Mouse (Mus musculus) G1E (cell line): ENCODE results near the gene Actr2.

Source experiments
- CTCF ChIP-seq: IDR thresholded peaks from 2 replicates; pipeline ENCODE4 v1.5.1; 2012; ENCODE audit warnings: low read depth, low read length, inconsistent platforms, mixed read lengths
- GATA1 ChIP-seq: IDR thresholded peaks from 2 replicates; pipeline ENCODE4 v1.6.1; 2012; ENCODE audit warnings: borderline replicate concordance, low read length, inconsistent platforms, mixed read lengths
- POLR2AphosphoS5 ChIP-seq: IDR thresholded peaks from 2 replicates; pipeline ENCODE4 v1.6.1; 2012; ENCODE audit warnings: low read depth, low read length, inconsistent platforms; ENCODE audit not compliant: insufficient replicate concordance
- TAL1 ChIP-seq: conservative IDR thresholded peaks from 2 replicates; pipeline ENCODE4 v1.6.1; 2012; ENCODE audit warnings: low read depth, low read length, inconsistent platforms, mixed read lengths

DNA sequence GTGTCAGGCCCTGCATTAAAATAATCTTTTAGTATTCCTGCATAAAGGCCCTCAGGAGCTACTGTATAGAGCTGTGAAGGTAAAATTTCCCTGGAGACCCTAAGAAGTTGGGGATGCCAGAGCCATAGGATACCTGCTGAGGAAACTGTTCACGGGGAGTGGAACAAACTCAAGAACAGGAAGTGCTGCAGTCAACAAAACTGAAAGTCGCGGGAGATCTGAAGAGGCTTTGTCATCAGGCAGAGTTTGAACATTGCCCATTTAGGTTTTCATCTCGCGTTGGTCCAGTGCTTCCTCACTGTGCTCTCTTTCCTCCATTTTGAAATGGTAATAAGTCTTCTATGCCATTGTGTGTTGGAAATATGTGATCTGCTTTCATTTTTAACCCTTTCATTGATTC is 38.6 kb upstream of the Actr2 start:
- no peak for TF ChIP-seq CTCF
- TF ChIP-seq GATA1, result no peak
- TF ChIP-seq TAL1, result no peak
- TF ChIP-seq POLR2AphosphoS5, result no peak
